Mouse (Mus musculus) cerebellum, adult 11-12 months (tissue): ENCODE data around the gene Dsp.

ENCODE experiments used
- DNase-seq: peaks from one replicate; pipeline ENCODE4 v3.0.0; 2022

Dsp gene

DNA sequence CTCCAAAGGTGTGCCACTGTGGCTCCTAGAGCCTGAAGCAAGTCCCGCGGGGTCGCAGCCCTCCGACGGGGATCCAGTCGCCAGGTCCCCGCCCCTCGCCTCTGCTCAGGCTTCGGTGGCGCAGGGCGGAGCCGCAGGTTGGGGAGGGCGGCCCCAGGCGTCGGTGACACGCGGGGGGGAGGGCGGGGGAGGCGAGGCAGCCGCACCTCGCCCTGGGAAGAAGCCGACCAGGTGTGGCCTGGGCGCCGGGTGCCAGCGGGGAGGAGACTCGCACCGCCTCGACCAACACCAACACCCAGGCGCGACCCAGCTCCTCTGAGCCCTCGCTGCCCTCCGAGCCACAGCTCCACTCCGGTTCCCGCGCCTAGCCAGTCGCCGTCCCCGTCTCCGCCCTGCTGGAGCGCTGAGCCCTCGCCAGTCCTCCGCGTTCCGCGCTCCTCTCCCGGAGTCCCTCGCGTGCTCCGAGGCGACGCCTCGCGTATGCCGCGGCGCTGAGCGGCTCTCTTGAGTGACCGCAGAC, at the start of gene Dsp:
Dsp (plus strand) TSS at position 226 of the 520 bp plus-strand sequence.
- DNase-seq: no peak

GRCm38 (mm10) chr13:38103406-38103805, 47.7 kb upstream of the Dsp start:
- no peak for DNase-seq

DNA sequence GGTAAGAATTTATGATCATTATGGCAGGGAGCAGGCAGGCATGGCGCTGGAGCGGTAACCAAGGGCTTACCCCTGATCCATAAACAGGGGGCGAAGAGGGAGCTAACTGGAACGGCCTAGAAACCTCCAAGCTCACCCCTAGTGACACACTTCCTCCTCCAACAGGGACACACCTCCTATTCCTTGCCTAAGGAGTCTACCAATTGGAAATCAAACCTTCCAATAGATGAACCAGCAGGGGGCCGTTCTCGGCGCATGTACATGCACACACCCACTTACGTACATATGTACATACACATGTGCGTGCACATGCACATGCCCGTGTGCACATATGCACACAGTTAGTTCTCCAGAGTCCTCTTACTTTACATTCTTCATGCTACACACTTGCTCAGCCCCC, 46.6 kb upstream of the Dsp start:
- DNase-seq: no peak

- no peak for DNase-seq
Measured at GRCm38 (mm10) chr13:38109081-38109480, 42.0 kb upstream of the Dsp start.

GRCm38 (mm10) chr13:38122321-38122720, 28.8 kb upstream of the Dsp start:
- DNase-seq: no peak

- DNase-seq: no peak
Measured at GRCm38 (mm10) chr13:38123666-38124065, 27.4 kb upstream of the Dsp start.

DNA sequence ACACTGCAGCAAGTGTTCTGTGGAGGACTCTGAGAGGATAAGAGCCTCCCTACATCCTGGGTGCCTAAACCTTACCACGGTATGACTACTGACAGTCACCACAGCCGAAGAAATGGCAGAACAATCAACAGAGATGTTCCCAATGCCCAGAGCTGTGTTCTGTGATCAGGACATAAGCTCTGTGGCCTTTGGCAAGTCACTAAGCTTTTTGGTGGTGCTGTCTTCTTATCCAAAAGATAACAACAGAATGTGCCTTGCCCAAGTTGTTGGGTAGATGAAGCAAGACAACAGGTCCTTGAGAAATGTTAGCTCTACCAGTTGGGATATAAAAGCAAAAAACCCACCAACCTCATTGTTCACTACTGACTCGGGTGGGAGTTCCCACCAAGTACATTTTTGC, 23.4 kb upstream of the Dsp start:
- DNase-seq: no peak

DNA sequence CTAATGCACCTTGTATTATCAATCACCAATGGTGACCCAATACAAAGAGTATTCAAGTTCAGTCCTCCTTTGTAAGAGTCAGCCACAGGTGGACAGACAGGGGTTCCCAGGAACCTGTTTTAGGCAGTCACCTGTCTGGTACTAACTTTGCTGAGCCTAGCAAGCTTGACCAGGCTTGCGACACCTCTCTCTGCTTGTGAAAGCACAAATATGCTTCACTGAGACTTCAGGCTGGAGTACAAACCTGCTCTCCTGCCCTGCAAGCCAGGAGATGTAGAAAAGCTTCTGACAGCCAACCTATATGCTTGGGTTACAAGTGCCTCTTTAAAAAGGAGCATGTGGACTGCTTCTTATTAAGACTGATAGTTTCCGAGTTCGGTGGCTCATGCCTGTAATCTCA, 22.8 kb upstream of the Dsp start:
- DNase-seq: no peak

- DNase-seq: no peak
Measured at GRCm38 (mm10) chr13:38129492-38129891, 21.6 kb upstream of the Dsp start.

DNA sequence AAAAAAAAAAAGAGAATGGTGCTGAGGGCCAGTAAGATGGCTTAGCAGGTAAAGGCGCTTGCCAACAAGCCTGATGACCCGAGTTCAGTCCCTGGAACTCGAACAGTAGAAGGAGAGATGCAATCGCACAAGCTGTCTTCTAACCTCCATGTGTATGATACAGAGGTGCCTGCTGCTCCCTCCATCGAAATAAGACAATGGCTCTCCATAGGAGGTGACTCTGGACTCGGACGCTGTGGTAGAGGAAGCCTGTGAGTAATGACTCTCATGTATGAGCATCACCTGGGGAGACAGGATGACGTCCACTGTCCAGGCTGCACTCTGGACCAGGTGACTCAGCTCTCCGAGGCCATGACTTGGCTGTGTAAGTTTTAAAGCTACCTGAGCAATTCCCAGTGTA, 21.0 kb upstream of the Dsp start:
- no peak for DNase-seq

- no peak for DNase-seq
Measured at GRCm38 (mm10) chr13:38133016-38133528, 18.0 kb upstream of the Dsp start.

- no peak for DNase-seq
Measured at GRCm38 (mm10) chr13:38140521-38140920, 10.6 kb upstream of the Dsp start.

GRCm38 (mm10) chr13:38144962-38145713, 6.0 kb upstream of the Dsp start:
- DNase-seq: no peak

GRCm38 (mm10) chr13:38148348-38148747, 2.7 kb upstream of the Dsp start:
- no peak for DNase-seq

DNA sequence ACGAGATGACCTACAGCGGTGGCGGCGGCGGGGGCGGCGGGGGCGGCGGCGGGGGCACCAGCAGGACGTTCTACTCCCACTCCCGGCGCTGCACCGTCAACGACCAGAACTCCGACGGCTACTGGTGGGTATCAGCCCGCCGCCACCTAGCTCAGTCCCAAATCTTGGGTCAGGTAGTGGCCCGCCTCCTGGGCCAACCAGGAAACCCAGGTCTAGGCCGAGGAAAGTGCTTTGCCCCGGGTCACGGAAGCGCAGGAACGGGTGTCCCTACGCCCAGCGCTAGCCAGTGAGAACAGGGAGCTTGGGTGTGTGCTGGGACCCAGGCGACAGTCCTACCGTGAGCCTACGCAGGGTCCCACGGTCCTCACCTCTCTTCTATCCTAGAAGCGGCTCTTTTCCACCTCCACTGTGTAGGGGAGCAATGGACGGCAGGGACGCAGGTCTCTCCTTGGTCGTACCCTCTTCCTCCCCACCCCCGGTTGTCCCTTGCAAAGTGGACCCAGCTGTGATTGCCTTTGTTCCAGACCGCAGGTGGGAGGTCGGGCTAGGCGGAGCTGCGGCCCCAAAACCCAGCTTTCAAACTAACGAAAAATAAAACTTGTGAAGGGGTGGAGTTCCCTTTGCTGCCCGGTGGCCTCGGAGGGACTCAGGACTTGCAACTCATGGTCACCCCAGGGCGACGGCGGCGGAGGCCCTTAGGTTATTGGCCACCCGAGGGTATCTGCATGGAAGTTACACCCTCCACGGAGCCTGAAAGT, 756 bp downstream of the Dsp start:
- DNase-seq: no peak

DNA sequence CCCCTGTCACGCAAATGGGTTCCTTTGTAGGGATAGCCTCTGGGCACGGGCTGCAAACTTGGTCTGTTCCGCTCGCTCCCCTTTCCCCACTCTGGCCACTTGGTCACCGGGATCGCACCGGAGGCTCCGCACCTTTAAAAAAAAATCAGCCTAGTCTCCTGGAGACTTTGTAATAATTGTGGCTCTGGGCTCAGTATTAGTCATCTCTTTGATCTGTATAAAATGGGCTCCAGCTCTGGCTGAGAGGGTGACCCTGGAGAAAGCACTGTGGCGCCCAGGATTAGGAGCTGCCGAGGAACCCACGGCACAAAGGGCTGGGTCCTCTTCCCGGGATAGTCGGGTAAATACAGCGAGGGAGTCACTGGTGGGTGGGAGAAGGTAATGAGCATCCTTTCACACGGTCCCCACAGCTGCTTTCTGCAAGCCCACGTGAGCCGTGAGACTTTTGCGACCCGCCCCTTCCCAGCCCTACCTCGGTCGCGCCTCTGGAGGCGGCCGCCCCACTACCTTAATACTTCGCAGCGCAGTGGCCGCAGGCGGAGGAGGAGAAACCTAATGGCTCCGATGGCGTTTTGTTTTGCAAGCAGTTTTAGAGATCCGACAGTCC, 1.4 kb downstream of the Dsp start:
- DNase-seq: no peak

DNA sequence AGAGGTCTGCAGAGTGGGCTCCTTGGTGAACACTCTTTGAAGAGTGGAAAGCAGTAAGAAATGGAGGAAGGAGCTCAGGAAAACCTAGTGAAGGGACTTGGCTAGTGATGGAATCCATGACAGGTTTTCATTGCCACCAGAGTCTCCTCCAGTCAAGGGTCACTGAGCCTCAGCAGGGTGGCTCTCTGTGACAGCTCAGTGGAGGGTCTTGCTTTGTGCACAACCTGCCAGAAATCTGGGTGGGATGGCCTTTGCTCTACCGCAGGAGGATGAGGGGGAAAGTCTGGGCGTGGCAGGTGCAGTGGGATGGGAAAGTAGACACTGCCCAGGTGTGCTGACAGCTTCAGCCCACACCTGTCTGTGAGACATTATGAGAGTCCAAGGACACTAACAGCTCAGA, 4.4 kb downstream of the Dsp start:
- no peak for DNase-seq

GRCm38 (mm10) chr13:38157635-38158034, 6.5 kb downstream of the Dsp start:
- DNase-seq: no peak

DNA sequence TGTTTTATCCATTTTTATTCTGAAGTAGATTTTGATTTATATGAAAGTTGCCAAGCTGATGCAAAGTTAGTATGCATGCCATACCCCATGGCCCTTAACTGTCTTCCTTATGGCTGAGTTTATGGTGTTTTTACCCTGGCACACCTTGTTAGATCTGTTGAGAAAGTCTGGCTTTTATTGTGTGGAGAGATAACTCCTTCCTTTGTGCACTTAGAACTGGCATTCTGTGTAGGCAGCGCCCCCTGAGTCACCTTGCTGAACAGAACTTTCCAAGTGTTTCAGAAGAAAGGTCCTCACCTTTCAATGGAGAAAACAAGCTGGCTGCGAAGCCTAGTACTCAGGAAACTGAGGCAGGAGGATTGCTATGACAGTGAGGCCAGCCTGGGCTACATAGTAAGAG, 10.9 kb downstream of the Dsp start:
- no peak for DNase-seq

DNA sequence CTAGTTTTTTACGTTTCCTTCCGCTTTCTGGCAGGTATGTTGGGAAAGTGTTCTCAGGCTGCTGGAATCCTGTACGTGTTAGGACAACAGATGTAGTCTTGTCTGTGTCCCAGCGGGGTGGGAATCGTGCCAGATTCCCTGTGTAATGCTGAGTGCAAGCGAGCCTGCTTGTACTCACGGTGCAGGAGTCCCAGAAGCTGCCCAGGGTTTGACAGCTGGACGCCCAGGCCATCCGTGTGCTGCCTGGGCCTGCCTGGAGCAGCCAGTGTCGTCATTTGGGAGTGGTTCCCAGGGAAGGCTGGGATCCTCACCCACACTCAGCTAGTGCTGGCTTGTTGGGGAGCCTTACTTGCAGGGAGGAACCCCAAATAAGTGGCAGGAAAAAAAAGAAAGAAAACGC, 11.6 kb downstream of the Dsp start:
- no peak for DNase-seq

DNA sequence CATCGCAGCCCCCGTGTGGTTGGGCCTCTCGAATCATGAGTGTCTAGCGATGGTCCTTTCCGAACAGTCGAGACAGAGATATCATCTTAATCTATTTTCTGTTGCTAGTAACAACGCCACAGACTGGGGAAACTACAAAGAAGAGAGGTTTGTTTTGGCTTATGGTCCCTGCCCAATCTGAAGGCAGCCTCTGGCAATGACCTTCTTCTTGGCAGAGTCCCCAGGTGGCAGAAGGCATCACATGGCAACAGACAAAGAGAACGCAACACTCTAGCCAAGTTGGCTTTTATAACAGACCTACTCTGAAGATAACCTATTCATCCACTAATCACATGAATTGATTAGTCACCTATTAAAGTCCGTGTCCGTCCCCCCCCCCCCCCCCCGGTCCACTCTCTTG, 13.8 kb downstream of the Dsp start:
- DNase-seq: peak; percentile 23

- DNase-seq: no peak
Measured at GRCm38 (mm10) chr13:38167056-38167455, 16.0 kb downstream of the Dsp start.

DNA sequence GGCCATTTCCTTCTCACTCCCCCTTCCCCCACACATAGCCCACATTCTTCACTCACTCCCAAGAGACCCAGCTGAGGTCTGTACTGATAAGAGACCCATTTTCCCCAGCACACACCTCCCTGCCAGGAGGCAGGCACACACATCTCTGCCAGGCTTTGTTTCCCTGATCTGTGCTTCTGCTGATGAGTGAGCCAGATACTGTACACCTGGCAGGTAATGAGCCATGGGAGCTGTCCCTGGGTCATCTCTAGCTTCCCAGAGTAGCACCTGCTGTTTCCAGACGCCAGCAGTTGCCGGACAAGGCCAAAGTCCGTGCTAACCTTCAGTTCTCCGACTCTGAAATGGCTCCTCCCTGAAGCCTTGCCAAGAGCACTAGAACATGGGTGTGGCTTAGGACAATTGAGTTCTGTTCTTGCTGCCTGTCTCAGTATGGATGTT, 19.6 kb downstream of the Dsp start:
- DNase-seq: no peak

DNA sequence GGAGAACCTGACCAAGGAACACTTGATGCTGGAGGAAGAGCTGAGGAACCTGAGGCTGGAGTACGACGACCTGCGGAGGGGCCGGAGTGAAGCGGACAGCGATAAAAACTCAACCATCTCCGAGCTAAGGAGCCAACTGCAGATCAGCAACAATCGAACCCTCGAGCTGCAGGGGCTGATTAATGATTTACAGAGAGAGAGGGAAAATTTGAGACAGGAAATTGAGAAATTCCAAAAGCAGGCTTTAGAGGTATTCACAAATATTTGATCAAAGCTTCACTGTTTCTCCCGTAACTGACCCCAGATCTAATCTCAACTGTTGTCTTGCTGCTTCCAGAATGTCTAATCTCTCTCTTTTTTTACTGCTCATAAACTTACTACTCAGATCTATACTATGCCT, 42.3 kb downstream of the Dsp start:
- DNase-seq: no peak
